Mouse (Mus musculus): Measurements from ENCODE around the gene Ptpdc1. TPM values are rescaled to one million over a fixed set of nuclear protein-coding genes. Genes with fewer than 3 reads are reported as not detected.

Ptpdc1 gene
- polyA plus RNA-seq, 1 experiment from 2014 or later: 25.2 TPM

- Histone ChIP-seq H3K9ac (replicated peaks; ENCODE audit: low read depth, low read length) (no peak overlapping the region), H3K27ac (ENCODE audit: low read depth, low read length) (no peak overlapping the region), H3K4me2 (ENCODE audit: low read depth, low read length) (no peak overlapping the region), H3K36me3 (ENCODE audit: control insufficient read depth, insufficient read depth, low read length) (no peaks in the 10 kb centered on the region), H3K4me1 (ENCODE audit: control insufficient read depth, insufficient read depth, low read length) (0 out of 2 replicates have a peak, but pooled peaks cover 3% of the 10 kb centered on the region), H3K27me3 (ENCODE audit: control insufficient read depth, insufficient read depth, low read length) (peaks cover 47% of the 10 kb centered on the region), H3K4me3 (ENCODE audit: low read depth, low read length) (no peak overlapping the region), H3K9me3 (ENCODE audit: control insufficient read depth, low read length) (no peaks in the 10 kb centered on the region)
- WGBS: 1% methylated on average over 33 of the region's 33 CpGs
- no peak for ATAC-seq (ENCODE audit: low read depth)
Measured at GRCm38 (mm10) chr13:48658588-48659253, 33.3 kb upstream of the Ptpdc1 start.

DNA sequence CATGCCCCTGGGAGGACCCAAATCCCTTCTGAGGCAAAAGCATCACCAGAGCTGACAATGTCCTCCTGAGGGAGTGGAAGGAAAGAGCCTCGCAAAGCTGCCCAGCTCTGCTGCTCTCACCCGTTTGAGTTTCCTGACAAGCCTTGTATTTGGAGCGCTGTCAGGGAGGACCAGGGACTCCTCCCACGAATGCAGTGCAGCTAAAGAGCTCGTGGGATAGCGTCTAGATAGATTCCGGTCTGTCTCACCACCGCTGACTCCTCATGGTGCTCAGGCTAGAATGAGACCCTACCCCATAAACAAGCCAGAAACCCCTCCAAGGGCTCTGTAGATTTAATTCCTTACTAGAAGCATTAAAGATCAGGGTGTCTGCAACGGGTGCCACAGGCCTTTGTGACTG lies 32.3 kb upstream of the Ptpdc1 start:
- ATAC-seq (ENCODE audit: low read depth): no peak
- WGBS: 0% methylated on average over 9 of the region's 9 CpGs
- no peak overlapping the region for H3K4me3 ChIP-seq (ENCODE audit: low read depth, low read length)

DNA sequence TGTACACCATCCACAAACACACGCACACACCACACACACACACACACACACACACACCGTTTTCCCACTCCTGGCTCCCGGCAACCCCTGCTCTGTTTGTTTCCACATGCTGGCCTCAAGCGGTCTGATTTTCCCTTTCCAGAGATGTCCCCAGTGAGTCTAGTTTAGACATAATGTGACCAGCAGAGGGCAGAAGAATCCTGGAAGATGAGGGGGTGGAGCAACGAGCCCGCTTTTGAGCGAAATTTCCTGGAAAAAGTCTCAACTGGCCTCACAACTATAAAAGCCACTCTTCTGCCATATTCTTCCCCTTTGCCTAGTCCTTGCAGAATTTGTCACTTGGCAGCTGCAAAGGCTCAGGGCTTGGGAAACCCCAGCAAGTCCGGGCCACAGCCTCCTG lies 30.2 kb upstream of the Ptpdc1 start:
- WGBS: 2% methylated on average over 8 of the region's 8 CpGs
- Histone ChIP-seq H3K4me1 (ENCODE audit: control insufficient read depth, insufficient read depth, low read length) (no peaks in the 10 kb centered on the region), H3K36me3 (ENCODE audit: control insufficient read depth, insufficient read depth, low read length) (no peaks in the 10 kb centered on the region), H3K9me3 (ENCODE audit: control insufficient read depth, low read length) (no peaks in the 10 kb centered on the region), H3K27ac (ENCODE audit: low read depth, low read length) (no peak overlapping the region), H3K27me3 (ENCODE audit: control insufficient read depth, insufficient read depth, low read length) (peaks cover 30% of the 10 kb centered on the region), H3K4me2 (ENCODE audit: low read depth, low read length) (no peak overlapping the region), H3K9ac (replicated peaks; ENCODE audit: low read depth, low read length) (no peak overlapping the region), H3K4me3 (ENCODE audit: low read depth, low read length) (no peak overlapping the region)
- ATAC-seq (ENCODE audit: low read depth): no peak

More for the DNA sequence above, 32.3 kb upstream of the Ptpdc1 start:
- no peak overlapping the region for H3K27ac ChIP-seq (ENCODE audit: low read depth, low read length)
- H3K4me1 ChIP-seq (ENCODE audit: control insufficient read depth, insufficient read depth, low read length): 0 out of 2 replicates have a peak, but pooled peaks cover 2% of the 10 kb centered on the region
- H3K4me2 ChIP-seq (ENCODE audit: low read depth, low read length): no peak overlapping the region
- no peaks in the 10 kb centered on the region for H3K9me3 ChIP-seq (ENCODE audit: control insufficient read depth, low read length)
- H3K36me3 ChIP-seq (ENCODE audit: control insufficient read depth, insufficient read depth, low read length): no peaks in the 10 kb centered on the region
- H3K9ac ChIP-seq (replicated peaks; ENCODE audit: low read depth, low read length): no peak overlapping the region
- peaks cover 42% of the 10 kb centered on the region for H3K27me3 ChIP-seq (ENCODE audit: control insufficient read depth, insufficient read depth, low read length)

GRCm38 (mm10) chr13:48653788-48654770 lies 28.6 kb upstream of the Ptpdc1 start:
- WGBS: 9% methylated on average over 14 of the region's 14 CpGs
- no peaks in the 10 kb centered on the region for H3K9me3 ChIP-seq (ENCODE audit: control insufficient read depth, low read length)
- no peak overlapping the region for H3K27ac ChIP-seq (ENCODE audit: low read depth, low read length)
- H3K4me1 ChIP-seq (ENCODE audit: control insufficient read depth, insufficient read depth, low read length): no peaks in the 10 kb centered on the region
- no peak overlapping the region for H3K4me2 ChIP-seq (ENCODE audit: low read depth, low read length)
- no peaks in the 10 kb centered on the region for H3K36me3 ChIP-seq (ENCODE audit: control insufficient read depth, insufficient read depth, low read length)
- H3K4me3 ChIP-seq (ENCODE audit: low read depth, low read length): no peak overlapping the region
- no peak overlapping the region for H3K9ac ChIP-seq (replicated peaks; ENCODE audit: low read depth, low read length)
- peak; percentile 81 for ATAC-seq (ENCODE audit: low read depth)
- H3K27me3 ChIP-seq (ENCODE audit: control insufficient read depth, insufficient read depth, low read length): peaks cover 21% of the 10 kb centered on the region

DNA sequence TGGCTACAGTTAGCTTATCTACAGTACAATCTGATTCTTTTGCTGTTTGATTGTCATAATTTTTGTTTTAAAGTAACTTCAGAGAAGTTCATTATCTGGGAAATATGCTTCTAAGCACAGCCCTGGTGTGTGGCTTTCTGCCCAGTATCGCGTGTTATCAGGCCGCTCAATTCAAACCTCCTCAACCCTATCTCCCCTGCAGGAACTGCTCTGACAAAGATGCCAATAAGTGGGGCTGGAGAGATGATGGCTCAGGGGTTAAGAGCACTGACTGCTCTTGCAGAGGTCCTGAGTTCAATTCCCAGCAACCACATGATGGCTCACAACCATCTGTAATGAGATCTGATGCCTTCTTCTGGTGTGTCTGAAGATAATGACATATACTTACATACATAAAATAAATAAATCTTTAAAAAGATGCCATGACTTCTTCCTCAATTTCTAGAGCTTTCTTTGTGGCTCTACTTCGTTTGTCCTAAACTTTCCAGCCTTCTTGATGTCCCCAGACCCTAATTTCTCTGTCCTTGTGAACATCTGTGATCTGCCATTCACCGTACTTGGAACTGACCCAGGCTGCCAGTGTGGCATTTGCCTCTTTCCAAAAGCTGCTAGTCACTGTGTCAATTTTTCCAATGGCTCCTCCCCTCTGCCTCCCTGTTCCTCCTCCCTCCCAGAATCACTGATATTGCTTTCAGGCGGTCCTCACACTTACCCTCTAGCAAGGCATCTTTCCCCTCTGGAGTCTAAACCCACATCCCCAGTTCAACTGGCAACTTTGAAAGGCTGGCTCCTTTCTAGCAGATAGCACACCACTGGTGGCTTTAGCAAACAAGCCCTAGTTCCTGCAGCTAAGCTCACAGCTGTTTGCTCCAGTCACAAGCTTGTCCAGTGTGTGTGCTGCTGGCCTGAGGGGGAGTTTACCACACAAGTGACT lies 25.9 kb upstream of the Ptpdc1 start:
- Histone ChIP-seq H3K36me3 (ENCODE audit: control insufficient read depth, insufficient read depth, low read length) (no peaks in the 10 kb centered on the region), H3K9ac (replicated peaks; ENCODE audit: low read depth, low read length) (no peak overlapping the region), H3K4me2 (ENCODE audit: low read depth, low read length) (no peak overlapping the region), H3K4me3 (ENCODE audit: low read depth, low read length) (no peak overlapping the region), H3K4me1 (ENCODE audit: control insufficient read depth, insufficient read depth, low read length) (no peaks in the 10 kb centered on the region), H3K27me3 (ENCODE audit: control insufficient read depth, insufficient read depth, low read length) (peaks cover 8% of the 10 kb centered on the region), H3K9me3 (ENCODE audit: control insufficient read depth, low read length) (no peaks in the 10 kb centered on the region), H3K27ac (ENCODE audit: low read depth, low read length) (no peak overlapping the region)
- WGBS: 63% methylated on average over 6 of the region's 6 CpGs
- no peak for ATAC-seq (ENCODE audit: low read depth)

GRCm38 (mm10) chr13:48650615-48651014 lies 25.2 kb upstream of the Ptpdc1 start:
- ATAC-seq (ENCODE audit: low read depth): no peak
- no peak overlapping the region for H3K4me2 ChIP-seq (ENCODE audit: low read depth, low read length)
- peaks cover 2% of the 10 kb centered on the region; the same call in 1 of the 2 replicates for H3K27me3 ChIP-seq (ENCODE audit: control insufficient read depth, insufficient read depth, low read length)
- no peak overlapping the region for H3K27ac ChIP-seq (ENCODE audit: low read depth, low read length)
- no peaks in the 10 kb centered on the region for H3K36me3 ChIP-seq (ENCODE audit: control insufficient read depth, insufficient read depth, low read length)
- no peak overlapping the region for H3K4me3 ChIP-seq (ENCODE audit: low read depth, low read length)
- WGBS: 0% methylated on average over 1 of the region's 1 CpGs
- H3K4me1 ChIP-seq (ENCODE audit: control insufficient read depth, insufficient read depth, low read length): no peaks in the 10 kb centered on the region
- no peak overlapping the region for H3K9ac ChIP-seq (replicated peaks; ENCODE audit: low read depth, low read length)
- H3K9me3 ChIP-seq (ENCODE audit: control insufficient read depth, low read length): no peaks in the 10 kb centered on the region

DNA sequence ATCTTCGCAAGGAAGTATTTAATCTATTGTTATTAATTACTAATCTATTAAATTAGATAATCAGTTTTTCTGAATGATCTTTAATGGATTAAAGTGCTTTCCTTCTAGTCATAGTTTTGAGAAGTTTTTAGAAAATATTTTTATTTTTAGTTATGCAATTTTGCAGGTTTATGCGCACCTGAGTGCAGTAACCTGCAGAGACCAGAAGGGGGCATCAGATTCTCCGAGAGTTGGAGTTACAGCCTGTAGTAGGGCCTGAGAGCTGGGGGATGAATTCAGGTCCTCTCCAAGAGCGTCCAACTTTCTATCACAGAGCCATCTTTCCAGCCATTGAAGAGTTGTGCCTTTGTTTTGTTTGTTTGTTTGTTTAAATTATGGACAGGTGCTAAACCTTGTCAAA lies 21.2 kb upstream of the Ptpdc1 start:
- no peak for ATAC-seq (ENCODE audit: low read depth)
- Histone ChIP-seq H3K36me3 (ENCODE audit: control insufficient read depth, insufficient read depth, low read length) (no peaks in the 10 kb centered on the region), H3K9me3 (ENCODE audit: control insufficient read depth, low read length) (no peaks in the 10 kb centered on the region), H3K9ac (replicated peaks; ENCODE audit: low read depth, low read length) (no peak overlapping the region), H3K4me2 (ENCODE audit: low read depth, low read length) (no peak overlapping the region), H3K4me1 (ENCODE audit: control insufficient read depth, insufficient read depth, low read length) (no peaks in the 10 kb centered on the region), H3K27me3 (ENCODE audit: control insufficient read depth, insufficient read depth, low read length) (no peaks in the 10 kb centered on the region), H3K27ac (ENCODE audit: low read depth, low read length) (no peak overlapping the region), H3K4me3 (ENCODE audit: low read depth, low read length) (no peak overlapping the region)
- 88% methylated on average over 4 of the region's 4 CpGs for WGBS

DNA sequence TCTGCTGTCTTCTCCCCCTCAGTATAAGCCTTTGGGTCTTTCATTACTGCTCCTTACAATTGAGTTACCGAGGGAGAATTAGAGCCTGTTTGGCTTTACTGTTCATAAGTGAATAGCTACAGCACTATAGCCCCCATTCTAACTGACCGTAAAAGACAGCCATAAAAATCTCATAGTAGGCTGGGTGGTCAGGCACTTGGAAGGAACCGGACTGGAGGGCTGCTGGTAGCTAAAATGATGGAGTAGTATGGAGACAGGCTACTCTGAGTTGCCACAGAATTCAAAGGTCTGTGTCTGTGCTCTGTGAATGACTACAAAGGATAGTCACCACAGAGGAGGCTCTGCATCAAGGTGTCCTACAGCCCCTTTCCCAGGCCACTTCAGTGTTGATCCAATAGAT lies 18.5 kb upstream of the Ptpdc1 start:
- Histone ChIP-seq H3K4me2 (ENCODE audit: low read depth, low read length) (no peak overlapping the region), H3K36me3 (ENCODE audit: control insufficient read depth, insufficient read depth, low read length) (no peaks in the 10 kb centered on the region), H3K4me3 (ENCODE audit: low read depth, low read length) (no peak overlapping the region), H3K9me3 (ENCODE audit: control insufficient read depth, low read length) (no peaks in the 10 kb centered on the region), H3K27me3 (ENCODE audit: control insufficient read depth, insufficient read depth, low read length) (no peaks in the 10 kb centered on the region), H3K27ac (ENCODE audit: low read depth, low read length) (no peak overlapping the region), H3K4me1 (ENCODE audit: control insufficient read depth, insufficient read depth, low read length) (no peaks in the 10 kb centered on the region), H3K9ac (replicated peaks; ENCODE audit: low read depth, low read length) (no peak overlapping the region)
- 9% methylated on average over 3 of the region's 3 CpGs for WGBS
- no peak for ATAC-seq (ENCODE audit: low read depth)

Data from neural tube, embryonic 14.5 days (tissue).